8 mouse cellular contexts compared by ENCODE assay signal in genomic region chr6:83455328-83456130, GRCm38 (mm10). TPM values are rescaled to one million over a fixed set of nuclear protein-coding genes. Genes with fewer than 3 reads are reported as not detected.
DNase-seq lines count a peak whose midpoint lies in the region; ATAC-seq and TF ChIP-seq lines count a peak whose summit lies in the region.

No protein-coding gene starts in this region.

- no peak for TF ChIP-seq POLR2A in CH12.LX (IDR thresholded peaks at IDR 0.05; ENCODE audit: low read depth, low read length)

- no peak for TF ChIP-seq RAD21 in CH12.LX (IDR thresholded peaks at IDR 0.05; ENCODE audit: low read depth, low read length)

- TF ChIP-seq CTCF in CH12.LX (conservative IDR thresholded peaks at IDR 0.05 in 1 of 2, IDR thresholded peaks at IDR 0.05 in 1 of 2; ENCODE audit: low read depth in 2 of 2, low read length in 2 of 2): no peak; a peak in 1 of 4 replicates

- peaks cover 0 to 23% of the 10 kb centered on the region in 2 experiments for H3K36me3 ChIP-seq in CH12.LX (replicated peaks in 1 of 2; ENCODE audit: control insufficient read depth in 1 of 2, insufficient read depth in 1 of 2, low read length in 1 of 2)
- peaks cover 4% of the 10 kb centered on the region; the same call in 1 of the 2 replicates for H3K36me3 ChIP-seq in embryonic facial prominence, embryonic 13.5 days
- no peaks in the 10 kb centered on the region for H3K36me3 ChIP-seq in hindbrain, embryonic 16.5 days (ENCODE audit: control insufficient read depth, insufficient read depth, low read length)
- H3K36me3 ChIP-seq in splenic B cell, adult 2 months (ENCODE audit: control insufficient read depth, insufficient read depth, low read length, poor library complexity, severe bottlenecking): peaks cover 6% of the 10 kb centered on the region; the same call in 1 of the 2 replicates

- DNase-seq in adrenal gland, adult 2 months: peak; percentile 43
- no peak for DNase-seq in adrenal gland, postnatal 25 days
- DNase-seq in CH12.LX (ENCODE audit: extremely low read depth): peak; percentile 62
- peak; percentile 60 to 67 for DNase-seq in lung, postnatal 4 days
- peak; percentile 49 for DNase-seq in splenic B cell, adult 2 months (ENCODE audit: low read depth, low spot score)
- no peak for DNase-seq in frontal cortex, adult 2 months (ENCODE audit: extremely low spot score in 1 of 2, low spot score in 1 of 2)

- peak overlapping the region; percentile 5; the same call in 1 of the 2 replicates for H3K27ac ChIP-seq in CH12.LX (ENCODE audit: insufficient read depth, low read depth)
- peak overlapping the region; percentile 92 for H3K27ac ChIP-seq in embryonic facial prominence, embryonic 13.5 days
- peak overlapping the region; percentile 92 for H3K27ac ChIP-seq in hindbrain, embryonic 16.5 days (ENCODE audit: low read depth, low read length)

- H3K9me3 ChIP-seq in CH12.LX (replicated peaks; ENCODE audit: low read length): no peaks in the 10 kb centered on the region
- no peaks in the 10 kb centered on the region for H3K9me3 ChIP-seq in embryonic facial prominence, embryonic 13.5 days
- no peaks in the 10 kb centered on the region for H3K9me3 ChIP-seq in hindbrain, embryonic 16.5 days (ENCODE audit: control insufficient read depth, low read length)

- in situ Hi-C loops in CH12.LX (cut with MboI; ENCODE audit: low pct_ligation_motif_present, low pct_unique_long_range_greater_than_20kb, low sequenced_read_pairs): no loop called here

- H3K27me3 ChIP-seq in CH12.LX (replicated peaks): peaks cover 4% of the 10 kb centered on the region
- no peaks in the 10 kb centered on the region for H3K27me3 ChIP-seq in embryonic facial prominence, embryonic 13.5 days
- no peaks in the 10 kb centered on the region for H3K27me3 ChIP-seq in hindbrain, embryonic 16.5 days (replicated peaks; ENCODE audit: control insufficient read depth, insufficient read depth, low read length)
- H3K27me3 ChIP-seq in splenic B cell, adult 2 months (ENCODE audit: control insufficient read depth, insufficient read depth, low read length, poor library complexity, severe bottlenecking): no peaks in the 10 kb centered on the region

- H3K4me2 ChIP-seq in CH12.LX (ENCODE audit: insufficient read depth, low read depth, poor library complexity, severe bottlenecking): peak overlapping the region; percentile 68
- peak overlapping the region; percentile 94 for H3K4me2 ChIP-seq in embryonic facial prominence, embryonic 13.5 days
- H3K4me2 ChIP-seq in hindbrain, embryonic 16.5 days (ENCODE audit: low read length): peak overlapping the region; percentile 94

- peak overlapping the region; percentile 63 to 75 (median 67) for H3K4me3 ChIP-seq in CH12.LX (replicated peaks in 1 of 3; ENCODE audit: low read depth in 2 of 3, low read length in 2 of 3, poor library complexity in 1 of 3)
- peak overlapping the region; percentile 79 for H3K4me3 ChIP-seq in embryonic facial prominence, embryonic 13.5 days
- H3K4me3 ChIP-seq in hindbrain, embryonic 16.5 days (ENCODE audit: low read length): peak overlapping the region; percentile 79

- no peaks in the 10 kb centered on the region for H3K79me2 ChIP-seq in CH12.LX (replicated peaks; ENCODE audit: control insufficient read depth, extremely low read depth, insufficient read depth, poor library complexity, severe bottlenecking)

- no peak for TF ChIP-seq EP300 in CH12.LX (IDR thresholded peaks at IDR 0.05; ENCODE audit: low read length)

- no peak; the same call in 1 of the 2 replicates for ATAC-seq in embryonic facial prominence, embryonic 13.5 days (ENCODE audit: insufficient number of reproducible peaks, insufficient read depth, low FRiP score, low TSS enrichment, low read depth)
- peak; percentile 15 for ATAC-seq in hindbrain, embryonic 16.5 days

- dilution Hi-C loops in CH12.LX (cut with MboI; ENCODE audit: extremely low pct_ligation_motif_present, extremely low pct_unique_long_range_greater_than_20kb, low sequenced_read_pairs): no loop called here

- peak overlapping the region; percentile 80 for H3K9ac ChIP-seq in CH12.LX (ENCODE audit: insufficient read depth, low read depth)
- peak overlapping the region; percentile 95 for H3K9ac ChIP-seq in embryonic facial prominence, embryonic 13.5 days
- peak overlapping the region; percentile 93 for H3K9ac ChIP-seq in hindbrain, embryonic 16.5 days (ENCODE audit: low read depth, low read length)

- WGBS in embryonic facial prominence, embryonic 13.5 days: 2% methylated on average over 26 of the region's 41 CpGs
- WGBS in hindbrain, embryonic 16.5 days: 3% methylated on average over 12 of the region's 41 CpGs

- peaks cover 17 to 81% of the 10 kb centered on the region in 2 experiments for H3K4me1 ChIP-seq in CH12.LX (ENCODE audit: control insufficient read depth in 1 of 2, insufficient read depth in 2 of 2)
- H3K4me1 ChIP-seq in embryonic facial prominence, embryonic 13.5 days: peaks cover 58% of the 10 kb centered on the region
- H3K4me1 ChIP-seq in hindbrain, embryonic 16.5 days (ENCODE audit: control insufficient read depth, insufficient read depth, low read depth, low read length): peaks cover 57% of the 10 kb centered on the region

TF ChIP-seq in CH12.LX, 34 proteins besides CTCF, POLR2A, EP300 and RAD21 (continues in another document):
- TF ChIP-seq NELFE (IDR thresholded peaks at IDR 0.05; ENCODE audit: low read depth, low read length) (0 out of 2 replicates have a peak, but pooled peaks have one; percentile 29), E2F4 (IDR thresholded peaks at IDR 0.05; ENCODE audit: insufficient replicate concordance, low read depth, low read length) (no peak), ZNF384 (IDR thresholded peaks at IDR 0.05; ENCODE audit: low read depth, low read length) (no peak), ZKSCAN1 (IDR thresholded peaks at IDR 0.05; ENCODE audit: borderline replicate concordance, low read depth, low read length) (no peak), CHD2 (IDR thresholded peaks at IDR 0.05; ENCODE audit: low read length) (no peak), RCOR1 (conservative IDR thresholded peaks at IDR 0.05; ENCODE audit: low read depth, low read length) (no peak), JUN (IDR thresholded peaks at IDR 0.05; ENCODE audit: insufficient read depth, low read depth, low read length) (no peak), KAT2A (IDR thresholded peaks at IDR 0.05; ENCODE audit: insufficient replicate concordance, low read length) (no peak), ETS1 (conservative IDR thresholded peaks at IDR 0.05; ENCODE audit: low read depth, low read length) (0 out of 2 replicates have a peak, but pooled peaks have one; percentile 17), CHD1 (IDR thresholded peaks at IDR 0.05; ENCODE audit: low read depth, low read length) (no peak), ELF1 (IDR thresholded peaks at IDR 0.05; ENCODE audit: low read depth, low read length) (peak; percentile 50), MEF2A (IDR thresholded peaks at IDR 0.05; ENCODE audit: borderline replicate concordance, low read depth, low read length) (no peak), USF1 (IDR thresholded peaks at IDR 0.05; ENCODE audit: low read depth, low read length) (no peak), ZMIZ1 (IDR thresholded peaks at IDR 0.05; ENCODE audit: low read depth, low read length) (no peak), TCF12 (IDR thresholded peaks at IDR 0.05; ENCODE audit: low read depth, low read length) (no peak), MYC (IDR thresholded peaks at IDR 0.05; ENCODE audit: low read depth, low read length) (peak; percentile 63; the same call in 1 of the 2 replicates), SMC3 (IDR thresholded peaks at IDR 0.05; ENCODE audit: low read depth, low read length) (no peak), USF2 (conservative IDR thresholded peaks at IDR 0.05; ENCODE audit: low read depth, low read length) (no peak), ZC3H11A (IDR thresholded peaks at IDR 0.05; ENCODE audit: low read depth, low read length) (no peak), TBP (conservative IDR thresholded peaks at IDR 0.05; ENCODE audit: low read depth, low read length) (no peak), HCFC1 (IDR thresholded peaks at IDR 0.05; ENCODE audit: low read depth, low read length) (no peak), MAFK (IDR thresholded peaks at IDR 0.05; ENCODE audit: insufficient replicate concordance, low read length) (no peak), PAX5 (IDR thresholded peaks at IDR 0.05; ENCODE audit: low read length) (no peak), UBTF (IDR thresholded peaks at IDR 0.05; ENCODE audit: low read depth, low read length) (0 out of 2 replicates have a peak, but pooled peaks have one; percentile 4), POLR2AphosphoS2 (IDR thresholded peaks at IDR 0.05; ENCODE audit: low read depth, low read length) (no peak), IRF4 (IDR thresholded peaks at IDR 0.05; ENCODE audit: low read depth, low read length) (no peak; the same call in 1 of the 2 replicates), SIN3A (IDR thresholded peaks at IDR 0.05; ENCODE audit: low read length) (no peak; the same call in 1 of the 2 replicates), MAX (IDR thresholded peaks at IDR 0.05; ENCODE audit: low read length) (peak; percentile 72), JUND (conservative IDR thresholded peaks at IDR 0.05; ENCODE audit: low read depth, low read length) (no peak)

RNA-seq across cellular contexts. Expression of gene Tet3, which starts 3.4 kb away (rescaled TPM):
- total RNA-seq in adrenal gland, adult 2 months (2021): 10 to 100 TPM; 22.9 to 26.0 TPM
- polyA plus RNA-seq in adrenal gland, adult 2 months (2012; rRNA removed): 6.8 and 8.7 TPM in 2 replicates
- 38.5 and 52.6 TPM in 2 replicates for total RNA-seq in adrenal gland, postnatal 25 days (2021)
- total RNA-seq in CH12.LX (2012; rRNA removed) (5.6 and 8.2 TPM in 2 replicates), CH12.LX (2014; rRNA removed) (2.2 and 3.2 TPM in 2 replicates)
- polyA plus RNA-seq in CH12.LX (2012; ENCODE audit: insufficient read length, low read depth): 6.4 and 10.0 TPM in 2 replicates
- 47.0 and 59.6 TPM in 2 replicates for polyA plus RNA-seq in embryonic facial prominence, embryonic 13.5 days (2015; fragmentation: Nextera tagmentation; extraction: Ambion mirVana)
- 51.4 and 62.2 TPM in 2 replicates for polyA plus RNA-seq in hindbrain, embryonic 16.5 days (2015; fragmentation: Nextera tagmentation; extraction: Ambion mirVana)
- polyA plus RNA-seq in frontal cortex, adult 2 months (2012; rRNA removed): 18.9 and 19.6 TPM in 2 replicates

RNA-seq across cellular contexts. Expression of gene Dguok, which starts 51.2 kb away (rescaled TPM):
- 10 to 100 TPM; 45.1 to 49.5 TPM for total RNA-seq in adrenal gland, adult 2 months (2021)
- polyA plus RNA-seq in adrenal gland, adult 2 months (2012; rRNA removed): 47.3 and 49.3 TPM in 2 replicates
- total RNA-seq in adrenal gland, postnatal 25 days (2021): 50.2 and 56.8 TPM in 2 replicates
- total RNA-seq in CH12.LX (2012; rRNA removed): 11.1 and 11.5 TPM in 2 replicates
- total RNA-seq in CH12.LX (2014; rRNA removed): 14.6 and 16.7 TPM in 2 replicates
- 8.0 and 8.7 TPM in 2 replicates for polyA plus RNA-seq in CH12.LX (2012; ENCODE audit: insufficient read length, low read depth)
- 89.5 and 100.0 TPM in 2 replicates for polyA plus RNA-seq in embryonic facial prominence, embryonic 13.5 days (2015; fragmentation: Nextera tagmentation; extraction: Ambion mirVana)
- polyA plus RNA-seq in hindbrain, embryonic 16.5 days (2015; fragmentation: Nextera tagmentation; extraction: Ambion mirVana): 68.0 and 69.6 TPM in 2 replicates
- polyA plus RNA-seq in frontal cortex, adult 2 months (2012; rRNA removed): 48.0 and 64.1 TPM in 2 replicates

Comparison
In these comparisons a context has a peak if more than half of its experiments do, and no peak if none do; other contexts are left out.
1. DNase-seq: peak in adrenal gland, adult 2 months (single experiment), CH12.LX (single experiment), lung, postnatal 4 days (2 of 2) and splenic B cell, adult 2 months (single experiment); none in adrenal gland, postnatal 25 days (single experiment) and frontal cortex, adult 2 months (0 of 2).
2. H3K27ac ChIP-seq: peak in every context shown above with its lines; median percentile 92 in embryonic facial prominence, embryonic 13.5 days; 92 in hindbrain, embryonic 16.5 days; 5 in CH12.LX.
3. Peak in every context shown above with its lines, with median percentiles within 50 percentile points of each other: H3K4me2 ChIP-seq, H3K4me3 ChIP-seq and H3K9ac ChIP-seq.